Mouse (Mus musculus): ENCODE results near the gene 6030452D12Rik.

Gene 6030452D12Rik

GRCm38 (mm10) chr8:106500018-106500685 is at the start of gene 6030452D12Rik:
TSS of gene 6030452D12Rik (plus strand) at chr8:106500522.
- in situ Hi-C loops (cut with MboI; ENCODE audit: low sequenced_read_pairs), result no loop called here

- in situ Hi-C loops (cut with MboI; ENCODE audit: low sequenced_read_pairs), result no loop called here
Measured at GRCm38 (mm10) chr8:106451301-106452085, 48.8 kb upstream of the 6030452D12Rik start.

DNA sequence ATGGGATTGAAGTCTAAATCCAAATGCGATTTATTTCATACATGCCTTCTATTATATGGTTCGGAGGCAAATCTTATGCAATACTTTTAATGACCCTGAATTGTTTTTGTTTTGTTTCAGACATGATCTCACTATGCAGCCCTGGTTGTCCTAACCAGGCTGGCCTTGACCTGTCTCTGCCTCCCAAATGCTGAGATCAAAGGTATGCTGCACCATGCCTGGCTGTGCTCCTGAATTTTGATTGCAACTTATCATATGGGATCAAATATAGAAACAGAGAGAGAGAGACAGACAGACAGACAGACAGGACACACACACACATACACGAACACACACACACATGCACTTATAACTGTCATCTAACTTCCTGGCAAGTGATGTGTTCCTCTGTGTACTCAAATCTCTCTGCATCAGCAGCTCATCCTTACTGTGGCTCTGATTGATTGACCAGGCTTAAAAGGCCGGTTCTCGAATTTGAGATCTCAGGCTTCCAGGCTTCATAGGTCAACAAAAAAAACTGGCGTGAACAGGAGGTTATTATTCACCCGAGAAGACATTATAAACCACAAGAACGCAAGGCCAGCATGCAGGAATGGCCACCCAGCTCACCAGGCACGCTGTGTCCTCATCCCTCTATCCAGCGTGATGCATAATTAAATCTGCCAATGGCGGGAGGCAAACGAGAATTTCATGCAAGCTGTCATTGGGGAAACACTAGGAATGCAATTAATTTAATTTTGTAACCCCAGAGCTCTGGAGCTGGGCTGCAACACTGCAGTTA is 47.4 kb upstream of the 6030452D12Rik start:
- in situ Hi-C loops (cut with MboI; ENCODE audit: low sequenced_read_pairs), result no loop called here

- in situ Hi-C loops (cut with MboI; ENCODE audit: low sequenced_read_pairs), result no loop called here
Measured at GRCm38 (mm10) chr8:106454036-106454435, 46.3 kb upstream of the 6030452D12Rik start.

GRCm38 (mm10) chr8:106462131-106462530 is 38.2 kb upstream of the 6030452D12Rik start:
- in situ Hi-C loops (cut with MboI; ENCODE audit: low sequenced_read_pairs), result no loop called here

GRCm38 (mm10) chr8:106463795-106464194 is 36.5 kb upstream of the 6030452D12Rik start:
- in situ Hi-C loops (cut with MboI; ENCODE audit: low sequenced_read_pairs), result no loop called here

DNA sequence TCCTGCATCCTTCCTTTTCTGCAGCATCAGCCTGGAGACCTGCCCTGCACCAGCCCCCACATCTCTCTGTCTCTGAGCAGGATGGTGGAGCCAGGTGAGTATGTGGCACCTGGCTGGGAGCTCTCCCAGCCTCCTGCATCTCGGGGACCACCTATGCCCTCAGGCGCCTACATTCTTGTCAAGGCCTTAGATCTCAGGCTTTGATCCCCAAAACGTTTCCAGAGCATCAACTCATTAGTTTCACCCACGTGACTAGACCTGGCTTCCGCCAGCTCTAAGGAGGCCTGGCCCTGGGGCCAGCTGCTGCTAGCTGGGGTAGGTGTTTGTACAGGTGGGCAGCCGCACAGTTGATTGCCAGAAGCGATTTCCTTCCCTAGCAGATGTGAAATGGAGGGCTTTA is 30.8 kb upstream of the 6030452D12Rik start:
- in situ Hi-C loops (cut with MboI; ENCODE audit: low sequenced_read_pairs), result no loop called here

GRCm38 (mm10) chr8:106474001-106474400 is 26.3 kb upstream of the 6030452D12Rik start:
- in situ Hi-C loops (cut with MboI; ENCODE audit: low sequenced_read_pairs), result no loop called here

GRCm38 (mm10) chr8:106504241-106504640 is 3.9 kb downstream of the 6030452D12Rik start:
- in situ Hi-C loops (cut with MboI; ENCODE audit: low sequenced_read_pairs), result no loop called here

DNA sequence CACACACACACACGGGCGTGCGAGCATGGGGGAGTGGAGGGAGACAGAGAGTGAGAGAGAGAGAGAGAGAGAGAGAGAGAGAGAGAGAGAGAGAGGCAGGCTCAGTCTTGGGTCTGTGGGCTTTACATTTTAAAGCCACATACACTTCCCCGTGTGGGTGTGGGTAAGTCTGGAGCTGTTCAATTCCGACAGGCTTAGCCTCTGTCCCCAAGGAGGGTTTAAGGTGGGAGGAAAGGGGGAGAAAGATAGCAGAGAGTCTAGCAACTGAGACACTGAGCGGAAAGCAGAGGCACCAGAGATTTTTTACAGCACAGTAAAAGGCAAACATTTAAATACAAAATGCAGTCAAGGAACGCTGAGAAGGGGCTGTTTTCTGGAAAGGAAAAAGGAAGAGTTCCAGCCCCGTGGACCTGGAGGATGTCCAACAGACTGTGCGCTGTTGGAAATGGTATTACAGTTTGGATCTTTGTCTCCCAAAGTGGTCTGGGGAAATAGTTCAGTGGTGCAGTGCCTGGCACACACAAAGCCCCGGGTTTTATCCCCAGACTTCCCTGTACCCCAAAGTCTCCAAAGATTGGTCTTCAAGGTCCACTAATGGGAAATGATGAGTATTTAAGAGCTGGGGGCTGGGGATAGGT is 5.1 kb downstream of the 6030452D12Rik start:
- in situ Hi-C loops (cut with MboI; ENCODE audit: low sequenced_read_pairs), result no loop called here

DNA sequence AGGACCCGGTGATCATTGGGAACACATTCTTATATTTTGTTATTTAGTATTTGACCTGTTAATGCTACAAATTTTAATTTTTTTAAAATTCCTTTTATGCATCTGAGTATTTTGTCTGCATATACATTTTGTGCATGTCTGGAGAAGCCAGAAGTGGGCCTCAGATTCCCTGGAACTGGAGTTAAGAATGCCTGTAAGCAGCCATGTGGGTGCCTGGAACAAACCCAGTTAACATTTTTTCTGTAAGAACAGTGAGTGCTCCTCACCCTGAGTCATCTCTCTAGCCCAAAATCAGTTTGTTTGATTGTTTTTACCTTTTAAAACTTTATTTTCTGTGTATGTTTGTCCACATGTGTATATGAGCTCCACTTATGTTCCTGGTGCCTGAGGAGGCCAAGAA is 5.8 kb downstream of the 6030452D12Rik start:
- in situ Hi-C loops (cut with MboI; ENCODE audit: low sequenced_read_pairs), result no loop called here

DNA sequence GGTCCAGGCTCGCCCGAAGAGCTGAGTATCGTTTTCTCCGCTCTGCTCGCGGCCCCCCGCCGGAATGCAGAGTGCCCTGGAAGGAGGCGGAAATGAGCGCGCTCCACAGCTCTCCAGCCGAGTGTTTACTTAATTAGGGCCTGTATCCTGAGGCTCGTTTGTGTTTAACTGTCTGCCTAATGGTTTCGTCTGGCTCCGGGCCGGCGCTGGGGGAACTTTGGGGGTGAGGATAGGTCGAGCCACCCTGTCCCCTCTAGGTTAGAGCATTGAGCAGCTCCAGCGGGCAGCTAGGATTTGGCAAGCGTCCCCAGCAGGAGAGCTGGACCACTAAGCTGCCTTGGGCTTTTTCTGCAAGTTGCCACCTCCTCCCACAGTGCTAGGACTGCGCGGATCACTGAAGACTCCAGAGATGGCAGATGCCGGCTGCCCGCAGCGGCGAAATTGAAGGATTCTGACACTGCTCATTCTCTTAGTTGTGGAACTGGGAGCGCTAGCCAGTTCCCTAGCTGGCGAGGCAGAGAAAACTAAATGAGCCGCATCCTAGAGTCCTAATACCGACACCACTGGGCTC is 7.5 kb downstream of the 6030452D12Rik start:
- in situ Hi-C loops (cut with MboI; ENCODE audit: low sequenced_read_pairs), result no loop called here

GRCm38 (mm10) chr8:106508456-106508855 is 8.1 kb downstream of the 6030452D12Rik start:
- in situ Hi-C loops (cut with MboI; ENCODE audit: low sequenced_read_pairs), result no loop called here

- in situ Hi-C loops (cut with MboI; ENCODE audit: low sequenced_read_pairs), result no loop called here
Measured at GRCm38 (mm10) chr8:106509079-106509780, 8.9 kb downstream of the 6030452D12Rik start.

GRCm38 (mm10) chr8:106510365-106510975 is 10.1 kb downstream of the 6030452D12Rik start, which contains the start of gene Cdh3:
TSS of gene Cdh3 (plus strand) at chr8:106510891.
- in situ Hi-C loops (cut with MboI; ENCODE audit: low sequenced_read_pairs), result no loop called here

DNA sequence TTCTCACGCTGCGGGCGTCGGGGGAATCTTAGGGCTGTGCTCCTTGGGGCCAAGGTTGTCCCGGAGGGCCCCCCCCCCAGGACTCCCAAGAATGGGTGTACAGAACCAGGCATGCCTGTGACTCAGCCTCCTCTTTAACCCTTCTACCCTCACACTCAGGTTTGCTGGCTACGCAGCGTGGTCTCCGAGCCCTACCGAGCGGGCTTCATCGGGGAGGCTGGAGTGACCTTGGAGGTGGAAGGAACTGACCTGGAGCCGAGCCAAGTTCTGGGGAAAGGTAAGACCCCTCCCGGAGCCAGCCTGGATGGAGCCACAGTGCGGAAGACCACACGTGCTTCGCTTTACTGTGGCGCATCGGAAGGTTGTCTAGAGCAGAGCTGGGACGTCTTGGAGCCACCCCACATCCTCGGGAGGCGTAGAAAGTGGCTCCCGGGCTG is 10.8 kb downstream of the 6030452D12Rik start:
- in situ Hi-C loops (cut with MboI; ENCODE audit: low sequenced_read_pairs), result no loop called here

- in situ Hi-C loops (cut with MboI; ENCODE audit: low sequenced_read_pairs), result no loop called here
Measured at GRCm38 (mm10) chr8:106511531-106512041, 11.3 kb downstream of the 6030452D12Rik start.

DNA sequence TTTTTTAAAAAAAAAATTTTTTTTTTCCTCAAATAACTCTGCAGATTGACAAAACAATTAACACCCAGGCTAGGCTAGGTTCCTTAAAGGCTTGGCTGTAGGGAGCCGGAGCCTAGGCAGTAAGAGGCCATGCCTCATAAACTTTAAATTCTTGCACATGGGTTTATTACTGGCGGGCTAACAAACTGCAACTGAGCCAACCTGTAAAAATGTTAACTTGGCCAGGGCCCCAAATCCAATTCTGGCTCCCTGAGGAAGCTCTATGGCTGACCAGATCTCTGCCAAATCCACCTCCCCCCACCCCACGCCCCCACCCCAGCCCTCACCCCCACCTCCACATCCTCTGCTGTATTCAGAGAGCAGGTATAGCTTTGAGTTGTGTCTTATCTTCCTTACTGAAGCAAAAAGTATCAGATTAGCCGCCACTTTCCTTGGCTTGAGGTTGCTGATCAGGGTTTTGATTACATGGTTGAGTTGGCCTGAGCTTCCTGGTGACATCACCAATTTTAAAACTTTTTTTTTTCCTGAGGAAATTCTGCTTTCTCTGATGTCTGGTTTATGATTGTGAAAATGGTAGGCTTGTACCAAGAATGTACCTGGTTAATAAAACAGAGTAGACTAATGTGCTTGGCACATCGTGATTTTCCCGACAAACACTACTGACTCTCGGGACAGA is 12.3 kb downstream of the 6030452D12Rik start:
- in situ Hi-C loops (cut with MboI; ENCODE audit: low sequenced_read_pairs), result no loop called here

Measured in CH12F3 (cell line).